Mouse (Mus musculus) intestine, postnatal 0 days (tissue): ENCODE measurements at regions not wholly inside any gene's neighbourhood (a gene's known extent, or its start where the extent isn't known, plus 50 kb on each side); places are given as distances from the start of the nearest gene placed in this dataset.

Experiments used
- ATAC-seq: fragments of 200-750 bp; cut with Nextera tagmentation; 2 replicates; pipeline ENCODE4 v1.8.0; 2017; ENCODE audit warnings: mild to moderate bottlenecking, moderate TSS enrichment, moderate library complexity
- H3K27ac ChIP-seq: fragments of 300-500 bp; sonication (generic); 2 replicates; pipeline ENCODE4 v1.5.1; 2014; ENCODE audit warnings: mild to moderate bottlenecking, low read depth, low read length, moderate library complexity
- H3K27me3 ChIP-seq: fragments of 300-500 bp; sonication (generic); replicated peaks from 2 replicates; pipeline ENCODE4 v1.6.1; 2014; ENCODE audit warnings: low read length, mixed read lengths; ENCODE audit not compliant: control insufficient read depth, insufficient read depth
- H3K36me3 ChIP-seq: fragments of 300-500 bp; sonication (generic); 2 replicates; pipeline ENCODE4 v1.6.1; 2014; ENCODE audit warnings: mild to moderate bottlenecking, moderate library complexity; ENCODE audit not compliant: control insufficient read depth, insufficient read depth
- H3K4me1 ChIP-seq: fragments of 300-500 bp; sonication (generic); replicated peaks from 2 replicates; pipeline ENCODE4 v1.6.1; 2014; ENCODE audit warnings: antibody characterized with exemption, low read length, mixed read lengths; ENCODE audit not compliant: control insufficient read depth, insufficient read depth
- H3K4me2 ChIP-seq: fragments of 300-500 bp; sonication (generic); replicated peaks from 2 replicates; pipeline ENCODE4 v1.6.1; 2014; ENCODE audit warnings: low read depth, mild to moderate bottlenecking, moderate library complexity
- H3K4me3 ChIP-seq: fragments of 300-500 bp; sonication (generic); 2 replicates; pipeline ENCODE4 v1.5.1; 2014; ENCODE audit warnings: low read depth, low read length
- H3K9ac ChIP-seq: fragments of 300-500 bp; sonication (generic); 2 replicates; pipeline ENCODE4 v1.6.1; 2014; ENCODE audit warnings: mild to moderate bottlenecking, low read depth, low read length
- H3K9me3 ChIP-seq: fragments of 300-500 bp; sonication (generic); 2 replicates; pipeline ENCODE4 v1.6.1; 2016; ENCODE audit warnings: mixed run types; ENCODE audit not compliant: control insufficient read depth
- CTCF ChIP-seq: sonication (generic); IDR thresholded peaks from 2 replicates; pipeline ENCODE4 v1.5.1; 2016; ENCODE audit warnings: low read depth, mild to moderate bottlenecking, control low read depth, antibody characterized with exemption, moderate library complexity
- WGBS: fragments of 180-500 bp; shearing (Covaris S2); extraction: QIAGEN DNeasy Blood & Tissue Kit; methylation state at CpG from one replicate; pipeline ENCODE4 v1.1.7; 2014; 5-methylcytosine and 5-hydroxymethylcytosine counted together

DNA sequence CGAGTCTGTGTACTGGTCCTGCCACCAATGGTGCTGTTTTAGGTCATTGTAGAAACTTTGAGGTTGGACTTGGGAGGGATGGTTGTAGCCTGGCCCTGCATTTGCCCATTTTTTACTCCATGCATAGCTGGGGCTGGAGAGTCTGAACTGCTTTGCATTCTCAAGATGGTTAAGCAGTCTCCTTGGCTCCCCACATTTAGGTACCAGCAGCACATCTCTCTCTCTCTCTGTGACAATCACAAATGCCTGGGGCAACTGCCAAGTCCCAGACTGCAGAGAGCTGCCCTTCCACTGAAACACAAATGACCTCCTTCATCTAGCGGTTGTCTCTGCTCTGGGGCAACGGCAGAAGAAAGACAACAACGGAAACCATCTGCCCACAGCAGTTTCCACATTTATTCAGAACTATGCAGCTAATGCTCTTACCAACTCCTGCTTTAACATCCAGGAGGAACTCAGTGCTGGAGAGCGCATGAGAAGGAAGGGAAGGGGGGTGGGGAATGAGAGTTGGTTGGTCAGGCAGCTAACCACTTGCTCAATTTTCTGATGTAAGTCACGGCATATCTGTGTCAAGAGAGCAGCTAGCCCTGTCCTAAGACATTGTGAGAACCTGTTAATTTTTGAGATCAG, 269.9 kb downstream of the Rnf144a start:
- no peak overlapping the region for H3K27ac ChIP-seq
- no peaks in the 10 kb centered on the region for H3K27me3 ChIP-seq
- 63% methylated on average over 6 of the region's 6 CpGs for WGBS
- ATAC-seq = no peak
- no peak overlapping the region for H3K9ac ChIP-seq
- no peaks in the 10 kb centered on the region for H3K9me3 ChIP-seq
- no peak overlapping the region for H3K4me3 ChIP-seq
- TF ChIP-seq CTCF = no peak
- H3K4me1 ChIP-seq = no peaks in the 10 kb centered on the region
- no peaks in the 10 kb centered on the region for H3K36me3 ChIP-seq
- H3K4me2 ChIP-seq = no peak overlapping the region

DNA sequence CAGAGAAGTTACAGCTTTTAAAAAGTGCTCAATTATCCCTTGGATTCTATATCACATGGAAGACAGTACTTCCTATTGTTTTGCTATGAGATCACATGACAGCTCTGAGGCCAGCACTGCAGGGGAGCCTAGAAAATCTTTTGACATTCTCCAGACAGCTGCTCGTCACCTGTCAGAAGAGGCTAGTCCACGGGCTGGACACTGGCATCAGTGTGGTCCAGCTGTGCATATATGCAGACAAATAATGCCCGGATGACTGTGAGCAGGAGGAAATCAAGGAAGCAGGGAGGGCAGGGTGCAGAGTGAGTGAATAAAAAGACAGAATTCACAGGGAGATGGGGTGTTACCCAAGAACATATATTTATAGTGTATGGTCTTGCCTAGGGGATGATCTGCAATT, 270.4 kb downstream of the Rnf144a start:
- ATAC-seq = no peak

DNA sequence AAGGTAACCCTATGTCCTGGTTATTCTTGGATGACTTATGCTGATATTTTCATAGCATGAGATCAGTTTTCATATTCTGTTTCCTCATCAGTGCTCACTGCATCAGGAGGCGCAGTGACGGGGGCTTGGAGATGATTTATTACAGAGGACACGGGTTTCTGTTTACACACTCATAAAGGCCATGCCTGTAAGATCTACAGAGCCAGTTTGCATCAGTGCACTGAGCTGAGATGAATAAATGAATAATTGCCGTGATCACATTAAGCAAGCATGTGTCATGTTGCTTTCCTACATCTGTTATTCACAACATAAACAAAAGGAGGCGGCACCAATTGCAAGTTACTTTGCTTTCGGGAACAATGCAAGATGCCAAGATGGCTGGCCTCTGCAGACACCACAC, 271.6 kb downstream of the Rnf144a start:
- Histone ChIP-seq H3K9ac (no peak overlapping the region), H3K4me3 (no peak overlapping the region), H3K27ac (no peak overlapping the region), H3K27me3 (no peaks in the 10 kb centered on the region), H3K4me2 (no peak overlapping the region), H3K36me3 (no peaks in the 10 kb centered on the region), H3K4me1 (no peaks in the 10 kb centered on the region), H3K9me3 (no peaks in the 10 kb centered on the region)
- no peak for TF ChIP-seq CTCF
- no peak for ATAC-seq
- 31% methylated on average over 6 of the region's 6 CpGs for WGBS

More for the DNA sequence above, 270.4 kb downstream of the Rnf144a start:
- TF ChIP-seq CTCF = no peak
- 52% methylated on average over 3 of the region's 3 CpGs for WGBS
- H3K9ac ChIP-seq = no peak overlapping the region
- H3K4me1 ChIP-seq = no peaks in the 10 kb centered on the region
- no peaks in the 10 kb centered on the region for H3K27me3 ChIP-seq
- no peak overlapping the region for H3K4me2 ChIP-seq
- H3K27ac ChIP-seq = no peak overlapping the region
- H3K4me3 ChIP-seq = no peak overlapping the region
- no peaks in the 10 kb centered on the region for H3K9me3 ChIP-seq
- H3K36me3 ChIP-seq = no peaks in the 10 kb centered on the region

DNA sequence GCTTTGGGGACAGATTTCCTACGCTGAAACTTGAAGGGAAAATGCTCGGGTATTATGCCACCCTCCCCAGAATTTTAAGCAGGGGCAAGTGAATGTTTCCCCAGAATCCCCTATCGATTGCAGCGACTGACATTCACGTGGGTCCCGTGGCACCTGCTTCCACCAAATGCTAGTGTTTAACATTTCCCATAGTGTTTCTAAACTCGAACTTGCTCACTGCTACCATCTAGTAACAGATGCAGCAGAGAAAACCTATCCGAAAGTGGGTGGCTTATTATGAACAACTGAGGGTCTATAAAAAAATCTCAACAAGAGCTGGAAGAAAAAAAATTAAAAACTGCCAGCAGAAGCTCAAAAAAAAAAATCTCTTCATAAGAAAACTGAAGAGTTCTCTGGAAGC, 284.2 kb downstream of the Rnf144a start:
- Histone ChIP-seq H3K27ac (no peak overlapping the region), H3K4me1 (no peaks in the 10 kb centered on the region), H3K4me2 (no peak overlapping the region), H3K36me3 (no peaks in the 10 kb centered on the region), H3K27me3 (no peaks in the 10 kb centered on the region), H3K9ac (no peak overlapping the region), H3K9me3 (no peaks in the 10 kb centered on the region), H3K4me3 (no peak overlapping the region)
- ATAC-seq = no peak
- TF ChIP-seq CTCF = no peak
- 86% methylated on average over 8 of the region's 8 CpGs for WGBS

DNA sequence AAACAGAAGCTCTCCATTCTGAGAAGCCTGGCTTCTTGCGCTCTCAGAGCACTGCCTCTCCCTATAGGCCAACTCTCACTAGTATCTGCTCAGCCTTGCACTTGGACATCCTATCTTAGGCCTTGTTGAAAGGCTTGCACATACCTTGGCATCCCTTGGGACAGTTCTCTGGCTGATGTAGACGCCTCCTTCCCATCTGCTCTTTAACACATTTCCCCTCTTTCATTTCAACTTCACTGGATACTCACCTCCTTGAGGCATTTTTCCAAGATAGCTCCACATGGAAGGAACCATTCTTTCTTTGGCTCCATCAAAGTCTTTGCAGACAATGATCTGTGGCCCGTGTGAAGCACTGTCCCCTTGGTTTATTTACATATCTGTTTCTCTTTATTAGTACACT, 285.0 kb downstream of the Rnf144a start:
- no peak overlapping the region for H3K9ac ChIP-seq
- no peaks in the 10 kb centered on the region for H3K4me1 ChIP-seq
- WGBS = 83% methylated on average over 3 of the region's 3 CpGs
- H3K9me3 ChIP-seq = no peaks in the 10 kb centered on the region
- no peak overlapping the region for H3K4me2 ChIP-seq
- no peaks in the 10 kb centered on the region for H3K27me3 ChIP-seq
- no peak overlapping the region for H3K4me3 ChIP-seq
- H3K27ac ChIP-seq = no peak overlapping the region
- TF ChIP-seq CTCF = no peak
- no peaks in the 10 kb centered on the region for H3K36me3 ChIP-seq
- ATAC-seq = no peak

DNA sequence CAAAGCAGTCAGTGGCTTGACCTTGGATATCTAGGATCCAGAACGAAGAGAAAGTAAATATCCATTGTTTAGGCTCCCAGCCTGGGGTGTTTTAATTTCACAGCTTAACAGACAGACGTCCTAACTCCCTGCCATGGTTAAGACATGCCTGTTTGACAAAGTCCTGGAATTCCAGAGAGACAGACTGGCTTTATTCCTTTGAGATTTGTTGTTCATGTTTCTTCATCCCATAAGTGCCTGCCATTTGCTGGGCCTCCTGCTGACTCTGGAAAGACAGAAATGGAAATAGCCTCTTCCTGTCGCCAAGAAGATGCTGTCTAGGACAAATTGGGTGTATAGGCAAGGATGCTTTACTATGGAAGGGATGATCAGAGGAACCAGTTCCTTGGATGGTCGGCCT, 285.5 kb downstream of the Rnf144a start:
- no peak for TF ChIP-seq CTCF
- H3K9me3 ChIP-seq = no peaks in the 10 kb centered on the region
- no peak for ATAC-seq
- WGBS = 47% methylated on average over 4 of the region's 4 CpGs
- no peaks in the 10 kb centered on the region for H3K4me1 ChIP-seq
- no peak overlapping the region for H3K4me3 ChIP-seq
- no peak overlapping the region for H3K4me2 ChIP-seq
- H3K27ac ChIP-seq = no peak overlapping the region
- no peaks in the 10 kb centered on the region for H3K27me3 ChIP-seq
- H3K36me3 ChIP-seq = no peaks in the 10 kb centered on the region
- no peak overlapping the region for H3K9ac ChIP-seq

DNA sequence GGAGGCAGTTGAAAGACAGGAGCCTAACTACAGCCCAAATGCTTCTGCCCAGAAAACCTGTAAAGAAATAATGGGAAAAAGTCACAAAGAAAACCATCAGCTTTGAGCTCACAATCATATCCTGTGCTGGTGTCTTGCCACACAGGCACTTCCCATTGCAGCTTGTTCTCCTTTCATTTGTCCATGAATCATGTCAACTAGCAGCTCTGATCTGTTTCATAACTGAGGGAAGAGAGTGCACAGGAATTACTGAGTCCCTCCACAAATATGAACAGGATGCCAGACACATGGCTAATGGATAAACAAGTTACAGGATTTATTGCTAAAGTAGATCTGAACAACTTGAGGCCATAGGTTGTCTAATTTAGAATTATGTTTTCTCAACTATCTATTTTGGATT, 286.2 kb downstream of the Rnf144a start:
- Histone ChIP-seq H3K4me1 (no peaks in the 10 kb centered on the region), H3K4me3 (no peak overlapping the region), H3K4me2 (no peak overlapping the region), H3K9me3 (no peaks in the 10 kb centered on the region), H3K36me3 (no peaks in the 10 kb centered on the region), H3K27ac (no peak overlapping the region), H3K27me3 (no peaks in the 10 kb centered on the region), H3K9ac (no peak overlapping the region)
- TF ChIP-seq CTCF = no peak
- ATAC-seq = no peak
